Mouse (Mus musculus): ENCODE data around the gene Hbb-bs. TPM values are rescaled to one million over a fixed set of nuclear protein-coding genes. Genes with fewer than 3 reads are reported as not detected.
"Not testable (repeated sequence)": the region's sequence is repeated elsewhere in the genome, so short reads cannot be mapped to it uniquely, and the experiment has no call there.

Gene Hbb-bs
- polyA plus RNA-seq, 1 experiment from 2014 or later = 7,496 TPM

DNA sequence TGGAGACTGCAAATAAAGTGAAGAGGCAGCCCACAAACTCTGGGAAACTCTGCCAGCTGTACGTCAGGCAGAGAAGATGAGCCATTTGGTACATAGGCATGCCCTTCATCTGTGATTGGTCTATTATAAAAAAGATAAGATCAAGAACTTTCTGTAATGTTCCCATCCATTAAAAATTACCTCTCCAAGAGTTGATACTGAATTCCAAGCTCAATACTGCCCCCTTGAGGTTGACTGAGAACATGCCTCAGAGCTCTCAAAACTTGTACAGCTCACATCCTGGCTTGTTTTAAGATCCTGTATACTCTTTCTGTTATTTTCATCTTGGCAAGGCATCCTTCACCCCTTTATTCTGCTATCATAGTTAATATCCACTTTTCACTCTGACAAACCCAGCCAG lies 21.0 kb downstream of the Hbb-bs start:
- Histone ChIP-seq H3K27me3 (replicated peaks; ENCODE audit: control insufficient read depth, insufficient read depth, low read length) (no peaks in the 10 kb centered on the region), H3K4me1 (ENCODE audit: control insufficient read depth, insufficient read depth, low read length) (no peaks in the 10 kb centered on the region), H3K36me3 (ENCODE audit: control insufficient read depth, insufficient read depth, low read length) (no peaks in the 10 kb centered on the region), H3K4me2 (ENCODE audit: low read depth, low read length) (no peak overlapping the region), H3K9ac (ENCODE audit: low read depth, low read length) (no peak overlapping the region), H3K4me3 (ENCODE audit: low read length) (no peak overlapping the region), H3K27ac (ENCODE audit: low read length) (no peak overlapping the region), H3K9me3 (ENCODE audit: control insufficient read depth, low read length) (no peaks in the 10 kb centered on the region)
- no peak for ATAC-seq
- 65% methylated on average over 1 of the region's 1 CpGs for WGBS

DNA sequence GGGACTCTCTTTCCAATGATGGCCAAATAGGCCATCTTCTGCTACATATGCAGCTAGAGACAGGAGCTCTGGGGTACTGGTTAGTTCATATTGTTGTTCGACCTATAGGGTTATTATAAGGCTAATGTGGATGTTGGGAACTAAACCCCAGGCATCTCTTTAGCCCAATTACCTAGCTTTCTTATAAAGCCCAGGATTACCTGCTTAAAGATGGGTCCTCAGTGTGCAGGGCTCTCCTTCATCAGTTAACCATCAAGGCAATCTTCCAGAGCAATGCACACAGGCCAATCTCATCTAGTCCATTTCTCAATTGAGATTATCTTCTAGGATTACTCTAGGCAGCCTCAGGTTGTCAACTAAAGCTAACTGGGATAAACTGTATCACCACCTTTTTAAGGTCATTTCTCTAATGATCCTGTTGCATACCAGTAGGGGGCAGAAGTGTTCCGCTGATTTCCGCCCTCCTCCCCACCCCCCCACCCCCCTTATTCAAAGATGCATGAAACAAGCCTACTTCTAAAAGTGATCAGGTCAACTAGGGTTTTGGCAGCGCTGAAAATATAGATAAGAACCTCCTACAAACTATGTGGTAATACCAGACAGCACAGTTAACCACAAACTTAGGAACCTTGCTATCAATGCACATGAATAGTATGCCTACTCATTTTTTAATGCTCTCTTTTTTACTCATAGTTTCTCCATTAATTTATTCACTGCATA lies 35.1 kb downstream of the Hbb-bs start:
- no peak overlapping the region for H3K4me2 ChIP-seq (ENCODE audit: low read depth, low read length)
- 28% methylated on average over 4 of the region's 4 CpGs for WGBS
- H3K27me3 ChIP-seq (replicated peaks; ENCODE audit: control insufficient read depth, insufficient read depth, low read length) = no peaks in the 10 kb centered on the region
- no peaks in the 10 kb centered on the region for H3K36me3 ChIP-seq (ENCODE audit: control insufficient read depth, insufficient read depth, low read length)
- ATAC-seq = no peak
- no peak overlapping the region for H3K4me3 ChIP-seq (ENCODE audit: low read length)
- H3K27ac ChIP-seq (ENCODE audit: low read length) = no peak overlapping the region
- H3K9ac ChIP-seq (ENCODE audit: low read depth, low read length) = no peak overlapping the region
- H3K9me3 ChIP-seq (ENCODE audit: control insufficient read depth, low read length) = no peaks in the 10 kb centered on the region
- H3K4me1 ChIP-seq (ENCODE audit: control insufficient read depth, insufficient read depth, low read length) = no peaks in the 10 kb centered on the region

DNA sequence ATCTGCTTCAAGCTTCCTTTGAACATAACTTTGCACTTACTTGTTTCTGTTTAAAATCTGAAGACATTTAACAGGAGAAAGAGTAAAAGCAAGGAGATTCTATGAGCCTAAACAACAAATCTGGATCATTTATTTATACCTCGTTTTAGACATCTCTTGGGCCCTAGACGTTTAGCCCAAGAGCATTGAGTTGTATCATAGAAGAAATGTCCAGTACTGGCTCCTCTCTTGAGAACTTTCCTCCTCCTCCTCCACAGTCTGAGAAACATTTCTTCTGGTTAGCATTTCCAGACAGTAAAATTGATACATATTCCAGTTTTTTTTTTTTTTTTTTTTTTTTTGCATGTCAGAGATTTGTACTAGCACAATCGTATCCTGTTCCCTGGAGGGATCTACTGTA lies 36.2 kb downstream of the Hbb-bs start, which contains the start of gene Olfr67:
Olfr67 (minus strand) TSS at position 101 of the 400 bp plus-strand sequence.
- H3K9ac ChIP-seq (ENCODE audit: low read depth, low read length) = no peak within 1 kb of the TSS
- no peak for ATAC-seq
- H3K36me3 ChIP-seq (ENCODE audit: control insufficient read depth, insufficient read depth, low read length) = no peaks in the 10 kb centered on the region
- no peaks in the 10 kb centered on the region for H3K27me3 ChIP-seq (replicated peaks; ENCODE audit: control insufficient read depth, insufficient read depth, low read length)
- no peaks in the 10 kb centered on the region for H3K9me3 ChIP-seq (ENCODE audit: control insufficient read depth, low read length)
- no peak within 1 kb of the TSS for H3K4me2 ChIP-seq (ENCODE audit: low read depth, low read length)
- no peak within 1 kb of the TSS for H3K27ac ChIP-seq (ENCODE audit: low read length)
- no peak within 1 kb of the TSS for H3K4me3 ChIP-seq (ENCODE audit: low read length)
- no peaks in the 10 kb centered on the region for H3K4me1 ChIP-seq (ENCODE audit: control insufficient read depth, insufficient read depth, low read length)
- 77% methylated on average over 3 of the region's 3 CpGs for WGBS

DNA sequence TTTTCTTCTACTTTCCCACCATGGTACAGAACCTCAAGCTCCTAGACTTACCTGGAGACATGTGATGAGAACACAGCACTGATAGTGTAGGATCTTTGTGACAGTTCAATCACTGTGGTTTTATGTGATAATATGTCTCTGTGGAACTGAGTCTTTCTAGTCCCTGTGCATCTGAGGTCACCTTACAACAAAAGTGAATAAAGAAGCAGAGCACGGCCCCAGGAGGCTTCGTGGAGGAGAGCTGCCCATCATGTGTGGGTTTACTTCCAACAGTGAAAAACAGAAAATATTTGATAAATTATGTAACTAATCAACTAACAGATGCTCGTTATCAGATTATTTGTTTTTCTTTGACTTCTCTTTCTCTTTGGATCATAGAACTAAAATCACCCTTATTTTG lies 48.3 kb downstream of the Hbb-bs start, which contains the start of gene Olfr68:
Olfr68 (minus strand) TSS at position 101 of the 400 bp plus-strand sequence.
- 83% methylated on average over 3 of the region's 3 CpGs for WGBS
- Histone ChIP-seq H3K4me1 (ENCODE audit: control insufficient read depth, insufficient read depth, low read length) (no peaks in the 10 kb centered on the region), H3K27me3 (replicated peaks; ENCODE audit: control insufficient read depth, insufficient read depth, low read length) (no peaks in the 10 kb centered on the region), H3K4me3 (ENCODE audit: low read length) (no peak within 1 kb of the TSS), H3K27ac (ENCODE audit: low read length) (no peak within 1 kb of the TSS), H3K4me2 (ENCODE audit: low read depth, low read length) (no peak within 1 kb of the TSS), H3K36me3 (ENCODE audit: control insufficient read depth, insufficient read depth, low read length) (no peaks in the 10 kb centered on the region), H3K9me3 (ENCODE audit: control insufficient read depth, low read length) (no peaks in the 10 kb centered on the region), H3K9ac (ENCODE audit: low read depth, low read length) (no peak within 1 kb of the TSS)
- ATAC-seq = no peak

DNA sequence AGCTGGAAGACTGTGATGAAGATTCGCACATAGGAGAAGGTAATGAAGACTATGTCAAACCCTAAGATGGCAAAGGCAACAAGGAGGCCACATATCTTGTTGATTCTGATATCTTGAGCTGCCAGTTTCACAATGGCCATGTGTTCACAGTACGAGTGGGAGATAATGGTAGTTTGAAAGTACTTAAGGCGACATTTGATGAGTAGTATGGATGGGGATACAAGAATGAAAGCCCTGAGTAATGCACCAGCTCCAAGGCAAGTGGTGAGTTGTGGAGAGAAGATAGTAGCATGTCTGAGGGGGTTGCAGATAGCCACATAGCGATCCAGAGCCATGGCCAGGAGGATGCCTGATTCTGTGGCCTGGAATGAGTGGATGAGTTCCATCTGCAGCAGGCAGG lies 50.2 kb downstream of the Hbb-bs start:
- not testable (repeated sequence) for H3K27ac ChIP-seq (ENCODE audit: low read length); ATAC-seq; H3K4me2 ChIP-seq (ENCODE audit: low read depth, low read length); H3K4me3 ChIP-seq (ENCODE audit: low read length); H3K9ac ChIP-seq (ENCODE audit: low read depth, low read length); H3K4me1 ChIP-seq (ENCODE audit: control insufficient read depth, insufficient read depth, low read length); H3K36me3 ChIP-seq (ENCODE audit: control insufficient read depth, insufficient read depth, low read length); H3K27me3 ChIP-seq (replicated peaks; ENCODE audit: control insufficient read depth, insufficient read depth, low read length); H3K9me3 ChIP-seq (ENCODE audit: control insufficient read depth, low read length)
- WGBS = 77% methylated on average over 2 of the region's 4 CpGs

Other genes with a start within 250 kb of the Hbb-bs start
- gene Olfr618, start 238.0 kb downstream of the Hbb-bs start, polyA plus RNA-seq (2015; fragmentation: Nextera tagmentation; extraction: Ambion mirVana) = not detected in 2 replicates
- not detected in 2 replicates for gene Olfr619, start 227.5 kb downstream of the Hbb-bs start, polyA plus RNA-seq (2015; fragmentation: Nextera tagmentation; extraction: Ambion mirVana)
- gene Olfr620, start 215.6 kb downstream of the Hbb-bs start, polyA plus RNA-seq (2015; fragmentation: Nextera tagmentation; extraction: Ambion mirVana) = not detected in 2 replicates
- gene Olfr622, start 185.4 kb downstream of the Hbb-bs start, polyA plus RNA-seq (2015; fragmentation: Nextera tagmentation; extraction: Ambion mirVana) = not detected in 2 replicates
- not detected in 2 replicates for gene Olfr623, start 164.4 kb downstream of the Hbb-bs start, polyA plus RNA-seq (2015; fragmentation: Nextera tagmentation; extraction: Ambion mirVana)
- gene Olfr624, start 156.9 kb downstream of the Hbb-bs start, polyA plus RNA-seq (2015; fragmentation: Nextera tagmentation; extraction: Ambion mirVana) = 0.04 and 0.06 TPM in 2 replicates
- gene Olfr625-ps1, start 145.4 kb downstream of the Hbb-bs start, polyA plus RNA-seq (2015; fragmentation: Nextera tagmentation; extraction: Ambion mirVana) = not detected in 2 replicates
- gene Olfr243, start 113.4 kb downstream of the Hbb-bs start, polyA plus RNA-seq (2015; fragmentation: Nextera tagmentation; extraction: Ambion mirVana) = not detected in 2 replicates
- not detected in 2 replicates for gene Olfr628, start 97.7 kb downstream of the Hbb-bs start, polyA plus RNA-seq (2015; fragmentation: Nextera tagmentation; extraction: Ambion mirVana)
- not detected in 2 replicates for gene Olfr629, start 83.2 kb downstream of the Hbb-bs start, polyA plus RNA-seq (2015; fragmentation: Nextera tagmentation; extraction: Ambion mirVana)
- gene Olfr630, start 70.8 kb downstream of the Hbb-bs start, polyA plus RNA-seq (2015; fragmentation: Nextera tagmentation; extraction: Ambion mirVana) = not detected in 2 replicates
- gene Olfr69, start 56.5 kb downstream of the Hbb-bs start, polyA plus RNA-seq (2015; fragmentation: Nextera tagmentation; extraction: Ambion mirVana) = not detected in 2 replicates
- not detected in 2 replicates for gene Olfr68, start 48.4 kb downstream of the Hbb-bs start, polyA plus RNA-seq (2015; fragmentation: Nextera tagmentation; extraction: Ambion mirVana)
- not detected in 2 replicates for gene Olfr67, start 36.3 kb downstream of the Hbb-bs start, polyA plus RNA-seq (2015; fragmentation: Nextera tagmentation; extraction: Ambion mirVana)
- gene Hbb-bt, start 14.1 kb downstream of the Hbb-bs start, polyA plus RNA-seq (2015; fragmentation: Nextera tagmentation; extraction: Ambion mirVana) = 1,955 and 2,476 TPM in 2 replicates
- not detected in 2 replicates for gene Hbb-bh2, start 12.4 kb upstream of the Hbb-bs start, polyA plus RNA-seq (2015; fragmentation: Nextera tagmentation; extraction: Ambion mirVana)
- 0.64 and 1.2 TPM in 2 replicates for gene Hbb-bh1, start 15.1 kb upstream of the Hbb-bs start, polyA plus RNA-seq (2015; fragmentation: Nextera tagmentation; extraction: Ambion mirVana)
- gene Hbb-y, start 25.1 kb upstream of the Hbb-bs start, polyA plus RNA-seq (2015; fragmentation: Nextera tagmentation; extraction: Ambion mirVana) = 30.0 and 42.2 TPM in 2 replicates
- gene Olfr66, start 58.2 kb upstream of the Hbb-bs start, polyA plus RNA-seq (2015; fragmentation: Nextera tagmentation; extraction: Ambion mirVana) = not detected in 2 replicates
- not detected in 2 replicates for gene Olfr64, start 66.4 kb upstream of the Hbb-bs start, polyA plus RNA-seq (2015; fragmentation: Nextera tagmentation; extraction: Ambion mirVana)
- not detected in 2 replicates for gene Olfr65, start 75.4 kb upstream of the Hbb-bs start, polyA plus RNA-seq (2015; fragmentation: Nextera tagmentation; extraction: Ambion mirVana)
- not detected in 2 replicates for gene Olfr631, start 100.7 kb upstream of the Hbb-bs start, polyA plus RNA-seq (2015; fragmentation: Nextera tagmentation; extraction: Ambion mirVana)
- not detected in 2 replicates for gene Olfr632, start 106.3 kb upstream of the Hbb-bs start, polyA plus RNA-seq (2015; fragmentation: Nextera tagmentation; extraction: Ambion mirVana)
- gene Olfr633, start 116.3 kb upstream of the Hbb-bs start, polyA plus RNA-seq (2015; fragmentation: Nextera tagmentation; extraction: Ambion mirVana) = not detected in 2 replicates
- gene Olfr635, start 143.1 kb upstream of the Hbb-bs start, polyA plus RNA-seq (2015; fragmentation: Nextera tagmentation; extraction: Ambion mirVana) = not detected in 2 replicates
- gene Olfr638, start 170.7 kb upstream of the Hbb-bs start, polyA plus RNA-seq (2015; fragmentation: Nextera tagmentation; extraction: Ambion mirVana) = not detected in 2 replicates
- gene Olfr639, start 189.2 kb upstream of the Hbb-bs start, polyA plus RNA-seq (2015; fragmentation: Nextera tagmentation; extraction: Ambion mirVana) = not detected in 2 replicates
- gene Olfr640, start 197.5 kb upstream of the Hbb-bs start, polyA plus RNA-seq (2015; fragmentation: Nextera tagmentation; extraction: Ambion mirVana) = not detected in 2 replicates
- not detected in 2 replicates for gene Olfr641, start 207.3 kb upstream of the Hbb-bs start, polyA plus RNA-seq (2015; fragmentation: Nextera tagmentation; extraction: Ambion mirVana)
- gene Olfr642, start 224.6 kb upstream of the Hbb-bs start, polyA plus RNA-seq (2015; fragmentation: Nextera tagmentation; extraction: Ambion mirVana) = not detected in 2 replicates
- gene 4930516K23Rik, start 233.3 kb upstream of the Hbb-bs start, polyA plus RNA-seq (2015; fragmentation: Nextera tagmentation; extraction: Ambion mirVana) = not detected in 2 replicates
- not detected in 2 replicates for gene Olfr644, start 243.8 kb upstream of the Hbb-bs start, polyA plus RNA-seq (2015; fragmentation: Nextera tagmentation; extraction: Ambion mirVana)